Mouse (Mus musculus) embryonic fibroblast, embryonic 13.5 days (primary cell): ENCODE results near the gene Adprhl1.

Experiments used
- CTCF ChIP-seq: IDR thresholded peaks from 2 replicates; pipeline ENCODE4 v1.5.1; 2011; ENCODE audit warnings: mild to moderate bottlenecking, control low read depth, low read length, moderate library complexity, borderline replicate concordance; ENCODE audit not compliant: insufficient read depth
- POLR2A ChIP-seq: IDR thresholded peaks from 2 replicates; pipeline ENCODE4 v1.6.1; 2011; ENCODE audit warnings: low read depth, mild to moderate bottlenecking, control low read depth, low read length, moderate library complexity

DNA sequence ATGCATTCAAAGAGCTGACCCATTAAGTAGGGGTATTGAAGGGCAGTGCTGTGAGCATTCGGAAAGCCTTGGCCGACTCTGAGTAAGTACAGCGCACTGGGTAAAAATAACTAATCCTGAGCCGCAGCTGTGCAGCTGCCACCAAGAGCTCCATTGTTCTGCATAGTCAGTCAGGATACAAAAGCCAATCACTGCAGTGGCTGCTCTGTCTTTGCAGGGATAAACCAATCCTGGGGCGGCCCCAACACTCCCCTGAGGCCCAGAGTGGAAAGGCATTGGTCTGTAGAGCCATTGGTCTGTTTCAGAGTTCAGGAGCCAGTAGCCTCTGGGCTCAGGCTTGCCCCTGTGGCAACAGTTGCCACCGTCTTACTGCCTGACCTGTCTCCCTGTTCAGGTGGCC is 27.7 kb downstream of the Adprhl1 start:
- TF ChIP-seq CTCF (no peak), POLR2A (no peak)
